Mouse (Mus musculus) cerebellum, adult (tissue): Measurements from ENCODE around the gene Erg.

Experiments
- ATAC-seq: cut with Nextera tagmentation; 2 replicates; pipeline ENCODE4 v1.9.2; 2017; ENCODE audit warnings: mild to moderate bottlenecking, moderate library complexity, mixed read lengths; ENCODE audit not compliant: insufficient number of reproducible peaks, low FRiP score, low TSS enrichment

The Erg gene

DNA sequence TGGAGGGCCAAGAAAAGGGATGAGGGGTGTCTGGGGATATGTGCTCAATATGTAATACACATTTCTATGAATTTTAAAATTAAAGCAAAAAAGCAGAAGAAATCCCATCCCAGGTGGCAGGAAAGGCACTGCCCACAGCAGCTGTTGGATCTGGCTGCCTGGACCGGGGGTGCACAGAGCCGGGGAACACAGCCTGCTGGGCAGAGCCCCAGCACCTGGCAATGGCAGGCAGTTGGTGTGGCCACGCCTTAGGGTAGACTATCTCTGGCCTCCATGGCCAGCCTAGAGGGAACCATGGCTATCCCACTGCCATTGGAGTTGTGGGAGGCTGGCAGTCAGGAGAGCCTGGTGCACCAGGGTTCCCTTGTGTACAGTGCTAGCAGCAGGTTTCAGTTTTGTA lies 180.9 kb downstream of the Erg start:
- ATAC-seq = no peak

DNA sequence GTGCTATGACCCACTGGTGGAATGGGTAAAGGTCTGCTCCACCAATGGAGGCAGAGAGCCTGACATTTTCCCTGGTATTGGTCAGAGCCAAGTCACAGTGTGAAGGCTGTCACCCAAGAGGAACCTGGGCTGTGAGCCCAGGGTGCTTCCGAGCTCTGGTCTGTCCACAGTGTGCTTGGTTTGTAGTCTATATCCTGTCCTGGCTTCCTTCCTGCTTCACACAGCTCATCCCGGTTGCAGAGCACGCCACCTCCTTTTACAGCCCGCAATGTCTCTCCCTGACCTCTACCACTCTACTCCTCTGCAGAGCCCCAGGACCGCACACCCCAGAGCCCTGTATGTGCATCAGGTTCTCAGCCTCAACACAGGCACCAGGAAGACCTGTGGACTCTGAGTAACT lies 182.9 kb downstream of the Erg start:
- peak; percentile 23; the same call in 1 of the 2 replicates for ATAC-seq

DNA sequence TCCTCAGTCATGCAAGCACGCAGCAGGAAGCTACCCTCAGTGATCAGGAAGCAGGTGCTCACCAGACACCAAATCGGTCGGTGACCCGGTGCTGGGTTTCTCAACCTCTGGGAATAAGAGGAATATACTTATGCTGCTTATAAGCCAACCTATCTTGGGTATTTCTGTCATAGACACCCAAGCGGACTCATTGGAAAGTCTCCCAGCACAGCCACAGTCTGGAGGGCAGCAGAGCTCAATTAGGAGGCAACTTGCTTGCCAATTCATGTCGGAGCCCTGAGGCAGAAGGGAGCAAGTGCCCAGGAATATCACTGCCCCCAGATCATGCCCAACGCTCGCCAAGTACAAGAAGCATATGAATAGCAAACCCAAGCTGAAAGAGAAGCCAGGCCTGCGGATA lies 184.5 kb downstream of the Erg start:
- ATAC-seq = peak; percentile 67

DNA sequence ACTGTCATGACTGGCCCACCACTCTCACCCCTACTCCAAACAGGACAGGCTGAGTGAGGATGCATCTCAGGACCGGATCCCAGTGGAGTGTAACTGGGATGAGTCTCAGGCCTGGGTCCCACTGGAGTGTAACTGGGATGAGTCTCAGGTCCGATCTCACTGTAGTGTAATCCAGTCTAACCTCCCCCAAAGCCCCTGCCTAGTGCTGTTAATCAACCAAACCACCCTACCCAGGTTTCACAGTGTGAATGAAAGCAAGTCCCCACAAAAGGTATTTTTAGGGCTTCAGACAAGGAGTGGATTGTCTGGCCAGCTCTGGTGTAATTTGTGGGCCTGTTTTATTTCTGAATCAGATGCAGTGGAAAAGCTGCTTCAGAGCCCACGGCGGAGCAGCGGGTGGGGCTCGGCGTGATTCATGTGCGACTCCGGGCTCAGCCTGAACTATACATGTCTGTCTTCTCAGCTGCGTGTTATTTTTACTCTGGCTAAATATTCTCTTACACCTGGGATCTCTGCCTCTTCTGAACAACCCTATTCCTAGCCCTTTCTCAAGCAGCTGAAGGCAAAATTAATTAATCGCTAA lies 187.5 kb downstream of the Erg start:
- no peak for ATAC-seq

DNA sequence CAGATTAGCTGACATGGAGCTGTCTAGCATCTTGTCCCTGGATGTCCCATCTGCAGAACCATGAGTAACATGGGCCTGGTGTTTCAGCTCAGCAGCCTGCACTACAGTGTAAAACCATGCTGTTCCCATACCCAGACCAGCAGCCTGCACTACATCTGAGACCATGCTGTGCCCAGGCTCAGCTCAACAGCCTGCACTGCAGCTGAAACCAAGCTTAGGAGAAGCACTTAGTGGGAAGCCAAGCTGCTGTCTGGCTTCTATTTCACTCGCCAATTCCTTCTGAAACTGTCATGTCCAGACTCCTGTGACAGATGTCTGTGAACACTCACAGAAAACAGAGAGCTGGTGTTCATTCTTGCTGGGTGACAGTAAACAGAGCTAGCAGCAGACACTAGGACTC lies 195.6 kb downstream of the Erg start:
- ATAC-seq = no peak

DNA sequence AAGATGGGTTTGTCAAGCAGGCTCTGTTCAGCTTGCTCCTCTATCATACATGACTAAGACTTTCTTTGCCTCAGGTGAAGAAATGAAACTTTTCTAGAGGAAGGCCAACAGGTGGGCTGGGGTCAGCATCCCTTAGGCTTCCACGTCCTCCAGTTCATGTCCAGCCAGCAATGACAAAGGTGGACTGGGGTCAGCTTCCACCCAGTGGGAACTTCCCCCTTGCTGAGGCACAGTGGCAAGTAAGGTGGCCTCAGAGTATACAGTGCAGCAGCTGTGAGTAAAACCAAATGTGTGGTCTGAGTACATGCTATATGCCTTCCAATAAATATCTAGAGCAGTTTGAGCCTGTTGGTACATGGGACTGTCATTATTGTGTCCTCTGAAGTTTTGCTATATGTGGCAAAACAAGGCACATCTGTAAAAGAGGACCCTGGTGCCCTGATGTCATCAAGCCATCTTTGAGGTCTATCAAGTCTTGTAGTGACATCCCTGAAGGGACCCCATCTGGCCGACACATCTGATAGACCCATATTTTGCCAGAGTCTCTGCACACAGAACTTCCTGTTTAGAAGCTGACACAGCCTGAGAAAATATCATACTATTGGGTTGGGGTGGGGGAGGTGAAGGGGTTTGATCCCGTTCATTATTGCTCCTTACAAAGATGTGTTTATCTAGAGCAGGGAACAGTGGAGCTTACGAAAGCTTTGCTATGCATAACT lies 197.4 kb downstream of the Erg start:
- ATAC-seq = no peak

DNA sequence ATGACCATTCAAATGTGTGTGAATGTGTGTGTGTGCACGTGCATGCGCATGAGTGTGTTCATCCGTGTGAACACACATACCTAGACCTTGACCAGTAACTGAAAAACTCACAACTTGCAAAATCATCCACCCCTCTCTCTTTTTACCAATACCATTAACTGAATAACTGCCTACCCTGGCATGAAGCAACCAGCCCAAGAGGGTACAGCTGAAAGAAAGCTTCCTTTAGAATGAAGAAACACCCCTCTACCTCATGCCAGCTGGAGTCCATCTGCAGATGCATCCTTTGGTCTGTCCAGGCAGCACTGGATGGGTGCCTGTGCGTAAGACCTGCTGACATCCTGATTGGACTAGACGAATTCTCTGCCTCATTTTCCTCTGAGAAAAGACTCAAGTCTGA lies 198.1 kb downstream of the Erg start:
- ATAC-seq = no peak

DNA sequence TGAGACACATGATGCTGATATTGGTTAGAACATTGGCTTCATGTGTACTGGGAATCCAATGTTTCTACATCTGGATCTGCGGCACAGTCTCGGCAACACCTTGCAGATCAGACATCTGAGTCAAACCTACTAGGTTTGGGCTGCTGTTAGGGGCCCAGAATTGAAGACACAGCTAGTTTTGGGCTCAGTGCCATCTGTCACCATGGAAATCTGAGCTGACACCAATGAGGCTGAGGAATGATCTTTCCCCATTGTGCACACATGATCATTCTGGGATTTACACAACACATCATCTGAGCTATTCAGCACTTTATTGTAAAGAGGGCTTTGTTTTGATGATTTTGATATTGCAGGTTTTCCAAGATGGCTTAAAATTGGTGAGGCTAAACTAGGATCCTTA lies 199.4 kb downstream of the Erg start:
- ATAC-seq = no peak

DNA sequence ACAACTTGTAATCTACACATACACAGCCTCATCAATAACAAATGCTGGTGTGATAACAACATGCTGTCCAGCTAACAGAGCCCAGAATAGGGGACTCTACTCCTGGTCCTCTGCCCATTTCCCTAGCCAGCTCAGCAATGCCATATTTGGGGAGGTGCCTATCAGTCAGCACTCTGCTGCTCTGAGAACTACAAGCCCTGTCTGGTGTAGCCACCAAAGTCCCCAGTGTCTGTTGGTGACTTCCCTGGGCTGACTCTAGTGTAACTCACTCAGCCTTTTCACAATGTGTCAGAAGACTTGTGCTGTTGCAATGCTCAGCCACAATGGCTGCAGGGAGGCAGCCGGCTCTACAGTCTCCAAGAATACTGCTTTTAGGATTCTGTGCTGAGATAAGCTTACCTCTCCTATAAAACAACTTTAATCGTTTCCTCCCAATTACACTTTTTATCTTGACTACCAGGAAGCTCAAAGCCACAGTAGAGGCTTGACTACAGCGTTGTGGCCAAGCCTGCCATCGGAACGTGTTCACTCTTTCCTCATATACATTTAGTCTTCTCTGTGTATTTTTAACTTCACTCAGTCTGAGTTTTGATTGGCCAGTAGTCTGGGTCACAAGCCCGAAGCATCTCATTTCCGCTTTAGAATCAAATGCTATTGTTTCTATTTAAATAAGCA lies 201.0 kb downstream of the Erg start:
- ATAC-seq = no peak

DNA sequence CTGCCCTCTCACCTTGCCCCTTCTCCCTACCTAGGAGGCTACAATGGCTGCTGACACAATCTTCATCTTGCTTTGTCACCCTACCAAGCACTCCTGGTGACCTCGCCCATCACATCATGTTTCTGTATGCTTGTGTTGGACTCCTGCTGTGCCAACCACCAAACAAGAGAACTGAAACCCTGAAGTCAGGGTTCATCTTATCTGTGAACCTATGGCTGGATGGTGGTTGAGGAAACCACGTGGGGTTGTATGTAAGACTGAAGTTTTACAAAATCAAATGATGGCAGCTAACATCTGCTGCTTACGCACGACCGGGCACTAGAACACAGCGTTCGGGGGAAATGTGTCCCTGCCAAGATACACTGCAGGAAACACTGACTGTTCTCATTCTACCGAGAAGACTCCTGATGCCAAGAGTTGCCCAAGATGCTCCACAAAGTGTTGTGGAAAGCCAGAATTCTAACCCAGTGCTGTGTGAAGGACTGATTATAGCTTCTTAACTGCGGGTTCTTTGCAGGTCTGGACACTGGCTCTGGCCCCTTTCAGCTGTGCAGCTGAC lies 201.7 kb downstream of the Erg start:
- ATAC-seq = no peak

DNA sequence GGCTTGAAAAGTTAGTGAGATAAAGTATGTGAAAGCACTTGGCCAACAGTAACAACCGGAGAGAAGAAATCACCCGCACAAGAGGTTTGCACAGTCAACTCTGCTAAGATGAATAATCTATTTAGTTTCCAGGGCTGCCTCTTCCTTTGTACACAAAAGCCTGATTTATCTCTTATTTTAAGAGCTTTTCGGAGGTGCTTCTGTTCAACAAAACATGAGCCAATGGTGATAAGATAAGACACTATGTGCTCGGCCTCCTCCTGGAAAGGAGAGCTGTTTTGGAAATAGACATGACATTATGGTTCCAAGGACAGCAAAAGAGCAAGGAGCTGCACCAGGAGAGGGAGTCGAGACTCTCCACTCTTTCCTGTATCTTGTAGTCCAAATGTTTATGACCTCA lies 204.1 kb downstream of the Erg start:
- ATAC-seq = no peak

DNA sequence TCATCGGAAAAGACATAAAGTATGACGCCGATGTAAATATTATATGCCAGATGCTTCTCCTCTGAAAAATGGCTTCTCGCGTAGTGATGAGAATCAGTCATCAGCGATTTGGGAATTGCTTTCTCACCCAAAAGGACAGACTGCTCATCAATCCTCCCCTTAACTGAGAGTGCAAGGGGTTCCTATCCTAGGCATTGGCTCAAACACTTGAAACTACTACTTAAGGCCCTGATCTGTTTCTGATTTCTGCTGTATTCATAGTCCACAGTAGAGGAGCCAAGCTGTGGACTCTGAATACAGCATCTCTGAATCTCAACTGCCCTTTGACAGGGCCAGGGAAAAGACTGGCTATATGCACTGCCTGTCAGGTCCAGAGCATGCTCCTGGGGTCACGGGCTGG lies 209.6 kb downstream of the Erg start:
- no peak for ATAC-seq

DNA sequence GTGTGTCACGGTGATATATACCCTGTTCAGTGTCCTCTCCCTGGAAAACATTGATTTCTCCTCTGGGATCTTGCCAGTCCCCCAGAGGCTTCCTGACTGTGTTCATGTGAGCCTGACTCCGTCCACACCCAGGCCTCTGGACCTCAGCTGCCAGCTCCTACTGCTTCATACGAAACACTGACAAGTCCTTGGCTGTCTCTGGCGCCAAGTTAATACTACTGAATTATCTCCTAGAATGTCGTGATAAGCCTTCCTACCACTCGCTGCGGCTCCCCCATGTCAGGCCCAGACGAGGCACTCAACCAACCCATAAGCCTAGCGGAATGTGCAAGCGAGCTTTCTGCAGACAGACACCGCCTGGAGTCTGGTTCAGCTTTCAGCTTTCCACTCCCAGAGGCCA lies 210.0 kb downstream of the Erg start:
- ATAC-seq = no peak

DNA sequence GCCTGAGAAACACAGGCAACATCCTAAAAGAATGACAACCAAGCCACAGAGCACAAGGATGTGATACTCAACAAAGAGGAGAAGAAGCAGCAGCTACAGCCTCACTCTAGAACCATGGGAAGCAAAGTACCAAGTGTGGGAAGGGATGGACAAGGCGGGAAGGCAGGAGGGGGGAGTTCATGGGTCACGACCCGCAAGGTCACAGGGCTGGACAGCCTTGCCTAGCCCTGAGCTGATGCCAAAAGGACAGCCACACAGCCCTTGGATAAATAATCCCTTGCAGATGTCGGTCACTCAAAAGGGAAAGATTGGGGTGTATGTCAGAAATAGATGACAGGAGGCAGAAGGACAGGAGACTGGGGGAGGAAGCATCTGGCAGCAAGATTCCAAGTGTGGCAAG lies 211.7 kb downstream of the Erg start:
- no peak for ATAC-seq

DNA sequence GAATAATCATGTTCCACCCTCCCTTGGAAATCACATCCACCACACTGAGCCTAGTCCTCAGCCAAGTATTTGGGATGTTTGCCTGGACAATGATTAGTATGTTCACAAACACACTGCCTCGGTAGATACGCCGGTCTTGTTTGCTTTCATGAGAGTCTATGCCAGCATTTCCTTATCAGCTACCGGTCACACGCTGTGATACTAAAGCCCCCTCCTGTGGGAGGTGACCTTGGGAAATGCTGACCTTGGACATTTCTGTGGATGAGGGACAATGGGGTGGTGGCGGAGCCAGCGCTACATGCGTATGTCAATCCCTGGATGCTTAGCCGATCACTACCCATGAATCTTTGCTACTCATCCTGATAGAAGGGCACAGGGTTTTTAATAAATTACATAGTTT lies 213.4 kb downstream of the Erg start:
- ATAC-seq = no peak

DNA sequence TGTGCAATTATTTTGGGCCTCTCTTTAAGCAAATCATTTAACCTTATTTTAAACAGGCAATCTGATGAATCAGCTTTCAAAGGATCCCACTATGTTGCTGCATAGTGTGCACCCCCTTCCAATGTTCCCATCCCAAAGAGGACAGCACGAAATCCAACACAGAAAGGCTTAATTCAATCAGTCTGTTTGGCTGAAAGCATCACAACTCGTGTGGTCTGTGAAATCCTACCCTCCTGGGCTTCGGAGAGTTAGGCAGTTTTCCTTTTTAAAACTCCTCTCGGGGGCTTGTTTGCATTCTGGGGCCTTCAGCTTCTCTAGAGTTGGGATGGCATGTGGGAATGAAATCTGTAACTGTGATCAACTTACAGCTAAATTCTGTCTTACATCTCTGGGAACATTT lies 214.7 kb downstream of the Erg start:
- no peak for ATAC-seq

DNA sequence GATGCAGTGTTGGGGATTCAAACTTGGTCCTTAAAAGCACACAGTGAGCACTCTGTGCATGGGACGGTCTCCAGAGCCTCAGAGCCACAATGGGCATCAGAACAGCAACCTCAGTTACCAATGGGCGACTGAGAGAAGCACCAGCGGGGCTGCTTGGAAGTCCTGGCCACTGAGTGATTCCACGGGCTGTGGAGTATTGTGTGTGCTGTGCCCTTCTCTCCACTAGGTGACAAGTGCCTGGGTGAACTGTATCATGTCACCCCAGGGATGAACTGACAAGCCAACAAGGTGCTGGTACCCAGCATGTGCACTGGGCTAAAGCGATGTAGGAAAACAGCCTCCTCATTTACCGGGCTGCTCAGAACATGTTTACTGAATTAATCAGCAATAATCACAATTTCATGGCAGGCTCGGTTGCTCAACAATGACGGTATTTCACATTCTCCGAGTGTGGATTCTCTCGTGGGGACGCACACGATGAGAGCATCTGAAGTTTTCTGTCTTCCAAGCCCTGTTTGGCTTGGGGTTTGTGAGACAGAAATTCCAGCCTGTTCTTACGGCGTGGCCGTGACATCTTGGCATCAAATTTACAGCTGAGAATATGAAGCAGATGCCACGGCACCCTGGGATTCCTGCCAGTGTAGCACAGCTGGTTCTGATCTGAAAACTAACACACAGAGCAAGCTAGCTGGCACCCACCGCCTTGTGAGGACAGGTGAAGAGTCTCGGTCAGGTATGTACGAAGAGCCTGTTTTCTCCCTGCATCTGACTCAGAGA lies 219.2 kb downstream of the Erg start:
- no peak for ATAC-seq

DNA sequence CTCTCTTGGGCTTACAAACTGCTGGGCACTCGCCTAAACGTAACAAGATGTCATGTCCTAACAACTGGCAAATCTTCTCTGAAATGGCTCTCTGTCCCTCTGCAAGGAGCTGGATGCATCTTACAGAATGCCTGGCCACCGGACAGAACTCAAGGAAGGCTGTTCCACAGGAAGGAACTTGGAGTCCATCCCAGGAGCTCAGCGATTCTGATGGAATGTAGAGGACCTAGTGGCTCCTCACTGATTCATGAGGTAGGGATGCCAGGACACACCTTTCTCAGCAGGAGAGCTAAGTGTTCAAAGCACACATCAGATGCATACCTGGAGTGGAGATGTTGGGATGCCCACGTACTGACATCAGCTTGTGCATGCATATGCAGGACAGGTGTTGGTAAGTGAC lies 221.2 kb downstream of the Erg start:
- no peak for ATAC-seq

DNA sequence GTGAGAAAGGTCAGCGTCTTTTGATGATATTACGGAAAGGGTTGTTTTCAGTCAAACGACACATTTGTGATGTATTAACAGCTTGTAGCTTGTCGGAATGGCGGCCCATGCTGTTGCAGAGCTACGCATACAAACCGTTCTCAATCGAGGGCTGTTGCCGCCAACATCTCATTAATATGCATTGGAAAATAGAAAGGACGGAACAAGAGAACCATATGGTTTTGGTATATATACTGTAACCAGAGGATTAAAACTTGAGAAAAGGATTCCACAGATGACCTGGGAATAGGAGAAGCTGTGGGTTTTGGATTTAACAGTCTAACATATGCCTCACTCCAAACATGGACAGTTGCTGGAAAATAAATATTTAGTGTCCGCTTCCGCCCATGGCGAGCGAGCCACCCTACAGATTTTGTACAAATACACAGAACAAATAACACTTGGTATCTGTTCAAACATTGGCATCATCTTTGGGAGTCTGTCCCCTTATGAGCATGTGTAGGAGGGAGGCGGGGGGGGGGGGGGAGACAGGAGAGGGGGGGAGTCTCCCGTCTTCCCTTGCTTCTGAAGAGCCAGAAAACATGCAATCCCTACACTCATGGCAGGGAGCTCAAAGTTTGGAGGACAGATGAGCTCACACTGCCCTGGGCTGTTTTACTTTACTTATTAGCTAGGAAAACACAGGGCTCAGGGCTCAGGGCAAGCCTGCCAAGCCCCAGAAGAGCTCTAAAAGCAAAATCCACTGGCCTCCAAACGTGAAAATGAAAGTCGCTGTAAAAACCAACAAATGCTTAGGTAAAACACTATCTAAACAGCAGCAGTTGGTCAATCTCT lies 222.5 kb downstream of the Erg start:
- ATAC-seq = no peak

DNA sequence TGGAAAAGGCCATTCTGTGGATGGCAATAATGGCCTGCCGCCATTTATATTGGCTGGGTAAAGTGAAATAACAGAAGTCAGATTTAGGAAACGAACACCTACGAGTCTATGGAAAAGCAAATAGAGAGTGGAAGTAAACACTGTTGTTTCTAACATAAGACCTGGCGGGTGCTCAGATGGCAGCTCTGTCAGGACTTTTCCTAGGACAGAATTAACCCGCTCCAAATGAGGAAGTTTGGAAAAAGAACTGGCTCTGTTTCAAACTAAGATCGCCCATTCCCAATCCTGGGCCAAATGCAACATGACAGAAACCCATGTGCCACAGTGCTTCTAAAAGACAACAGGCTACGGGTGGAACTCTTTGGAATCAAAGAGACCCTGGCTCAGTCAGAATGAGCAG lies 224.4 kb downstream of the Erg start:
- no peak for ATAC-seq
